Mouse (Mus musculus) liver, embryonic 14.5 days (tissue): ENCODE measurements around the gene Hectd4.

Experiments used
- CTCF ChIP-seq: IDR thresholded peaks from 2 replicates; pipeline ENCODE4 v1.5.1; 2016; ENCODE audit warnings: antibody characterized with exemption, low read depth, control low read depth
- EP300 ChIP-seq: IDR thresholded peaks from 2 replicates; pipeline ENCODE4 v1.6.1; 2016; ENCODE audit warnings: antibody characterized with exemption, low read depth

DNA sequence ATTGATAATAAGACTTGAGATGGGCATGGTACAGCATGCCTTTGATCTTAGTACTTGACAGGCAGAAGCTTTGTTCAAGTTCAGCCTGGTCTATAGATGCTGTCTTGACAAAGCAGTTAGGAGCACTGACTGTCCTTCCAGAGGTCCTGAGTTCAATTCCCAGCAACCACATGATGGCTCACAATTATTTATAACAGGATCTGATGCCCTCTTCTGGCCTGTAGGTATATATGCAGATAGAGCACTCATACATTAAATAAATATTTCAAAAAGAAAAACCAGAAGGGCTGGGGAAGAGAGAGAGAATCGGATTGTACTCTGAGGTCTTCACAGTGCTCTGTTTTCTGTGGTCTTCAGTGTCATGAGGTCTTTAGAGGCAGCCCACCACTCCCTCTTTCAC lies 17.6 kb upstream of the Hectd4 start:
- peak; percentile 33; the same call in 1 of the 2 replicates for TF ChIP-seq CTCF
- no peak for TF ChIP-seq EP300
